ENCODE assay signal across 8 mouse cellular contexts in the genomic region with DNA sequence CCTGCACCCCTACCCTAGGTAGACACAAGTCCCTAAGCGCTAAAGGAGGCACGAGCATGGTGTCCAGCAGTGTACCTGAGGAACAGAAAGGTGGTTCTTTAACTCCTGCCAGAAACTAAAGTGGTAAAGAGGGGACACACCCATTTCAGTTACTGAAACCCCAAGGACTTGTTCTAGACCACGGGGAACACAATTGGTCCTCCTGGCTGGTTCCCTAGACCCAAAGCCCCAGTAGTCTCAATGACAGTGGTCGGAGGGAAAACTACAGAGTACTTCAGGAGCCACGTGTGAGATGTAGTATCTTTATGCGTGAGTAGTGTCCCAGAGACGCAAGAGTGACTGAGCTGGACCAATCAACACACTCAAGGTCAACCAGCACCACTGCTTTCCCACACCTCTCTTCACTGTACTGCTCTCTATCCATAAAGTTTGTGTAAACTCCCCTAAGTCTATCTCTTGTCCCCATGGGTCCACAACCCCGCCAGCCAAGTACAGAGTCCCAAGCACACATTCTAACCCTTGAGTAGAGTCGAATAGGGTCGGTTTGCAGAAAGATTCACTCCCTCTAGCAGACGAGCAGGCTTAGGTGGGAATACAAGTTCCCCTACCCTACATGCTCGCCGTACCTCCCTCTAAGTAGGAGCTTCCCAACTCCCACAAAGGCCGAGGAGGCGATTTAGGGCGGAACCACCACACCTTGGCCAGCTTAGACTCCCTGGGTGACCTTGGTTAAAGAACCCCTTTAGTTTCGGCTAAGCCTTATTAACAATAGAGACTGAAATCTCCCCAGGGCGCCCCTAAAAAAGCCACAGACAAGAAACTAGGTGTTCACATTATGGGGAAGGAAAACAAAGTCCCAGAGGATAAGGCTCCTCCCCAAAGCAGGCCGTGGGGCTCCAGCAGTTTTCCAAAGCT. TPM values are rescaled to one million over a fixed set of nuclear protein-coding genes. Genes with fewer than 3 reads are reported as not detected.
DNase-seq lines count a peak whose midpoint lies in the region; ATAC-seq and TF ChIP-seq lines count a peak whose summit lies in the region.

No protein-coding gene starts in this region.

- H3K27ac ChIP-seq in layer of hippocampus, adult 2 months, result peak overlapping the region; percentile 100
- H3K27ac ChIP-seq in bone marrow macrophage, adult 2 months (ENCODE audit: insufficient read depth, low read depth, low read length), result peak overlapping the region; percentile 70
- H3K27ac ChIP-seq in forebrain, postnatal 0 days (ENCODE audit: low read depth, low read length), result peak overlapping the region; percentile 99
- peak overlapping the region; percentile 94 for H3K27ac ChIP-seq in liver, embryonic 16.5 days (ENCODE audit: low read length)

- WGBS in forebrain, postnatal 0 days, result 6% methylated on average over 19 of the region's 19 CpGs
- 7% methylated on average over 19 of the region's 19 CpGs for WGBS in liver, embryonic 16.5 days (ENCODE audit: insufficient replicate concordance)

- peaks cover 28% of the 10 kb centered on the region for H3K36me3 ChIP-seq in forebrain, postnatal 0 days (ENCODE audit: insufficient read depth)
- peaks cover 24% of the 10 kb centered on the region for H3K36me3 ChIP-seq in liver, embryonic 16.5 days (ENCODE audit: control insufficient read depth, insufficient read depth)

- H3K9ac ChIP-seq in forebrain, postnatal 0 days, result peak overlapping the region; percentile 99
- peak overlapping the region; percentile 95 for H3K9ac ChIP-seq in liver, embryonic 16.5 days (ENCODE audit: low read depth, low read length)

- TF ChIP-seq POLR2A in bone marrow macrophage, adult 2 months (IDR thresholded peaks at IDR 0.05; ENCODE audit: borderline replicate concordance, low read depth, low read length), result no peak

- no peak for TF ChIP-seq CTCF in layer of hippocampus, adult 2 months (conservative IDR thresholded peaks at IDR 0.05)
- no peak for TF ChIP-seq CTCF in bone marrow macrophage, adult 2 months (IDR thresholded peaks at IDR 0.05; ENCODE audit: low read depth, low read length)
- no peak for TF ChIP-seq CTCF in forebrain, postnatal 0 days (IDR thresholded peaks at IDR 0.05; ENCODE audit: low read depth)

- H3K4me1 ChIP-seq in bone marrow macrophage, adult 2 months (ENCODE audit: control insufficient read depth, insufficient read depth, low read length), result peaks cover 26% of the 10 kb centered on the region
- H3K4me1 ChIP-seq in forebrain, postnatal 0 days (ENCODE audit: insufficient read depth), result peaks cover 18% of the 10 kb centered on the region
- H3K4me1 ChIP-seq in liver, embryonic 16.5 days (ENCODE audit: control insufficient read depth, low read depth, low read length), result peaks cover 56% of the 10 kb centered on the region

- H3K27me3 ChIP-seq in forebrain, postnatal 0 days (ENCODE audit: insufficient read depth, low read length), result no peaks in the 10 kb centered on the region
- H3K27me3 ChIP-seq in liver, embryonic 16.5 days (ENCODE audit: control insufficient read depth, insufficient read depth, low read depth, low read length), result no peaks in the 10 kb centered on the region

- ATAC-seq in forebrain, postnatal 0 days, result no peak
- no peak for ATAC-seq in liver, embryonic 16.5 days (ENCODE audit: low read depth)

- peak overlapping the region; percentile 73 for H3K4me3 ChIP-seq in layer of hippocampus, adult 2 months
- H3K4me3 ChIP-seq in bone marrow macrophage, adult 2 months (ENCODE audit: insufficient read depth, low read length), result peak overlapping the region; percentile 86
- H3K4me3 ChIP-seq in forebrain, postnatal 0 days (ENCODE audit: low read depth, low read length), result peak overlapping the region; percentile 99
- peak overlapping the region; percentile 77 for H3K4me3 ChIP-seq in liver, embryonic 16.5 days (ENCODE audit: low read depth, low read length)

- DNase-seq in layer of hippocampus, adult 2 months (ENCODE audit: low spot score in 2 of 2), result no peak
- DNase-seq in layer of hippocampus, adult 9-11 months, result no peak
- DNase-seq in forebrain, postnatal 0 days, result no peak
- no peak for DNase-seq in layer of hippocampus, adult 9-10 months (ENCODE audit: low spot score)
- no peak for DNase-seq in kidney, postnatal 10 days
- no peak for DNase-seq in urinary bladder, postnatal 25 days (ENCODE audit: low spot score)

- H3K9me3 ChIP-seq in forebrain, postnatal 0 days (ENCODE audit: low read length), result no peaks in the 10 kb centered on the region
- no peaks in the 10 kb centered on the region for H3K9me3 ChIP-seq in liver, embryonic 16.5 days (replicated peaks; ENCODE audit: control insufficient read depth, low read length)

- peak overlapping the region; percentile 74 for H3K4me2 ChIP-seq in forebrain, postnatal 0 days (ENCODE audit: low read depth)
- H3K4me2 ChIP-seq in liver, embryonic 16.5 days (ENCODE audit: low read depth, low read length), result peak overlapping the region; percentile 94

RNA-seq across cellular contexts. Expression of a gene that starts 7.3 kb away (rescaled TPM):
- total RNA-seq in layer of hippocampus, adult 2 months (2021), result 100 to 1,000 TPM; 153 to 160 TPM
- polyA plus RNA-seq in bone marrow macrophage, adult 2 months (2012; ENCODE audit: insufficient read depth, insufficient read length, missing spikeins), result 87.3 and 96.2 TPM in 2 replicates
- 48.5 and 56.3 TPM in 2 replicates for total RNA-seq in forebrain, postnatal 0 days (2014; rRNA removed)
- polyA plus RNA-seq in forebrain, postnatal 0 days (2015; fragmentation: Nextera tagmentation; extraction: Ambion mirVana), result 42.0 and 50.8 TPM in 2 replicates
- polyA plus RNA-seq in liver, embryonic 16.5 days (2015; fragmentation: Nextera tagmentation; extraction: Ambion mirVana), result 24.6 and 27.8 TPM in 2 replicates

RNA-seq across cellular contexts. Expression of a gene that starts 14.9 kb away (rescaled TPM):
- under 1 TPM; 0.33 to 0.44 TPM for total RNA-seq in layer of hippocampus, adult 2 months (2021)
- polyA plus RNA-seq in bone marrow macrophage, adult 2 months (2012; ENCODE audit: insufficient read depth, insufficient read length, missing spikeins), result not detected in 2 replicates
- total RNA-seq in forebrain, postnatal 0 days (2014; rRNA removed), result 0.76 and 0.85 TPM in 2 replicates
- polyA plus RNA-seq in forebrain, postnatal 0 days (2015; fragmentation: Nextera tagmentation; extraction: Ambion mirVana), result 0.24 and 0.53 TPM in 2 replicates
- 23.4 and 26.1 TPM in 2 replicates for polyA plus RNA-seq in liver, embryonic 16.5 days (2015; fragmentation: Nextera tagmentation; extraction: Ambion mirVana)

Comparison
In these comparisons a context has a peak if more than half of its experiments do, and no peak if none do; other contexts are left out.
1. RNA of a gene that starts 14.9 kb away (polyA plus RNA-seq): 23.4 to 26.1 TPM in liver, embryonic 16.5 days; 0.24 to 0.53 TPM in forebrain, postnatal 0 days and not detected in bone marrow macrophage, adult 2 months; every median in the first group is over 10 times any median in the second.
2. Peak in every context shown above with its lines, with median percentiles within 50 percentile points of each other: H3K27ac ChIP-seq and H3K4me3 ChIP-seq.